Mouse (Mus musculus): ENCODE measurements around the gene Gaa.
"Not testable (repeated sequence)": the region's sequence is repeated elsewhere in the genome, so short reads cannot be mapped to it uniquely, and the experiment has no call there.

Gene Gaa

GRCm38 (mm10) chr11:119267768-119268556 lies at the start of gene Gaa:
Gaa (plus strand) TSS chr11:119267887.
- DNase-seq (ENCODE audit: low spot score in 2 of 2): peak; percentile 87 to 96

GRCm38 (mm10) chr11:119219816-119220465 lies 47.7 kb upstream of the Gaa start:
- no peak for DNase-seq (ENCODE audit: low spot score in 2 of 2)

DNA sequence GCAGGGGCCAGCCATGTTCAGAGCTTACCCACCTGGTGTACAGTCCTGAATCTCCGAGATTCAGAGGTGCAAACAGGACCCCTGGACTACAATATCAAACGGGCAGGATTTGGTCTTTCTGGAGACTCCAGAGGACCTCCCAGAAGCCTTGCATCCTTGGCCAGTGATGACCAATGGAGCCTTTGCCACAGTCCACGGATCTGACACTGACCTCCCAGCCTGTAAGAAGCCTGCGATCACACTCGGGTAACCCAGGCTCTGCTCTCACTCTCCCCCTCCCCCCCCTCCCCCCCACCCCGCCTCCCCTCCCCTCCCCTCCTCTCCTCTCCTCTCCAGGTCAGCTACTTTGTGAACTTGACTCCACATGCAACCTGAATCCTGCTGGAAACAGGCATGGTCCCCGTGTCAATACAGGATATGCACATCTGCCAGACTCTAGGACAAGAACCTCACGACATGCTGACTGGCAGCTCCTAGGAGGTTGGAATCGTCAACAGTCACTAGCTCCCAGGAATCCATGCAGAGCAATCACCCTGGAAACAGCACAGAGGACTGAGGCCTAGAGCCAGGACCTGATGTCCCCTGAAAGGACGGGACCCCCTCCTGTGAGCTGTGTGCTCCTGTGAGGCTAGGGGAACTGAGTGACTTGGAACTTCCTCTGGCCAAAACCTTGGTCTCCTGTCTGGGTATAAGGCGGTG lies 45.7 kb upstream of the Gaa start:
- DNase-seq (ENCODE audit: low spot score in 2 of 2): no peak

GRCm38 (mm10) chr11:119223124-119223890 lies 44.4 kb upstream of the Gaa start:
- DNase-seq (ENCODE audit: low spot score in 2 of 2): no peak

DNA sequence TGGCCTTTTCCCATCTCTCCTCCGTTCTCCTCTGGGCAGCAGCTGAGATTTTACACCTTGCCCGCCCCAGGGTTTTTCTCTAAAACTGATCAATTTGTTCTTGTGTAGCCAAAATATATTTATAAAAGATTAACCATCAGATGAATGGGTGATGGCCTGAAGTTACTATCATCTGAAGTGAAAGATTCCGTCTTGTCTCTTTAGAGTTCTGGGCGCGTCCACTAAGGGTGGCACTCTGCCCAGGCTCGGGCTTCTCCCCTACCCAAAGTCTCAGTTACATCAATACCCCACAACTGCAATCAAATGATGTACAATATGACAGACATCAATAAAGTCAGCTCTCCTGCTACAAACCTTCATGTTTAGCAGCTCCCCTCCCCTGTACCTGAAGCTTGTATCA lies 42.8 kb upstream of the Gaa start:
- no peak for DNase-seq (ENCODE audit: low spot score in 2 of 2)

DNA sequence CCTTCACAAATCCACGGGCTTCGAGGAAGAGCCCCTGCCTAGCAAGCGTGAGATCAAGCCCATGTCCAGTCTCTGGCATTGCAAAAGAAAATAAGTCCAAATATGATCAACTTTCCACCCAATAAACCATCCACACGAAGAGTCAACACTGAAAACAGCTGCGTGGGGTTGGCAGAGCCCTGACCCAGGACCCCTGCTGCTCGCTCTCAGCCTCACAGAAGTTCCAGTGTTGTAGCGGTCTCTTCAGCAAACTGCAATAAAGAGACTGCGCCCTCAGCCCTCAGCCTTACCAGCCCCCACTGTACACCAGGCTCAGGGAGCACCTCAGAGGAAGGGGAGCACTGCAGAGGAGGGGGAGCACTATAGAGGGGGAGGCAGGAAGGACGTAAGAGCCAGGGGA lies 42.1 kb upstream of the Gaa start:
- no peak for DNase-seq (ENCODE audit: low spot score in 2 of 2)

DNA sequence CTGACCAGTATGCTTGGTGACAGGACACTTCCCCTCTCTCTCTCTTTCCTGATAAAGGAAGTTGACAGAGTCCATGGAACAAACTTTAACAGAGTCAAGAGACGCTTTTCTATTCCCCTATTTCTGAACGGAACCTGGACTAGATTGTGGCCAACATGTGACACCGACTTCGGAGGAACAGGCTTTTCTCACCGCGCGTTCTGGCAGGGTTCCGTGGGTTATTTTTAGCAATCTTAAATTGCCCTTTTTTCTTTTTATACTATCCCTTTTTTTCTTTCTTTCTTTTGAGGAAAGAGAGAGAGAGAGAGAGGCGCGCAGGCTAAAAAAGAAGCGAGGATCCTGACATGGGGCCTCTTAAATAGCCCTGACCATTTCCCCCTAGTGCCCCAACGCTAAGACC lies 40.1 kb upstream of the Gaa start:
- DNase-seq (ENCODE audit: low spot score in 2 of 2): no peak

- DNase-seq (ENCODE audit: low spot score in 2 of 2): peak; percentile 64 to 70
Observed at GRCm38 (mm10) chr11:119228091-119228781, 39.5 kb upstream of the Gaa start, which contains the start of the genes Tbc1d16 and Ccdc40. Tbc1d16 (minus strand) TSS chr11:119228499. Ccdc40 (plus strand) TSS chr11:119228572.

- DNase-seq (ENCODE audit: low spot score in 2 of 2): peak; percentile 66 to 75
Observed at GRCm38 (mm10) chr11:119228846-119229626, 38.7 kb upstream of the Gaa start.

GRCm38 (mm10) chr11:119234770-119235169 lies 32.9 kb upstream of the Gaa start:
- DNase-seq (ENCODE audit: low spot score in 2 of 2): no peak

GRCm38 (mm10) chr11:119235596-119235995 lies 32.1 kb upstream of the Gaa start:
- no peak for DNase-seq (ENCODE audit: low spot score in 2 of 2)

- DNase-seq (ENCODE audit: low spot score in 2 of 2): no peak
Observed at GRCm38 (mm10) chr11:119236354-119236753, 31.3 kb upstream of the Gaa start.

GRCm38 (mm10) chr11:119237007-119237406 lies 30.7 kb upstream of the Gaa start:
- no peak for DNase-seq (ENCODE audit: low spot score in 2 of 2)

GRCm38 (mm10) chr11:119237568-119238304 lies 30.0 kb upstream of the Gaa start:
- no peak for DNase-seq (ENCODE audit: low spot score in 2 of 2)

- no peak for DNase-seq (ENCODE audit: low spot score in 2 of 2)
Observed at GRCm38 (mm10) chr11:119238305-119238721, 29.4 kb upstream of the Gaa start.

- no peak for DNase-seq (ENCODE audit: low spot score in 2 of 2)
Observed at GRCm38 (mm10) chr11:119239480-119239879, 28.2 kb upstream of the Gaa start.

DNA sequence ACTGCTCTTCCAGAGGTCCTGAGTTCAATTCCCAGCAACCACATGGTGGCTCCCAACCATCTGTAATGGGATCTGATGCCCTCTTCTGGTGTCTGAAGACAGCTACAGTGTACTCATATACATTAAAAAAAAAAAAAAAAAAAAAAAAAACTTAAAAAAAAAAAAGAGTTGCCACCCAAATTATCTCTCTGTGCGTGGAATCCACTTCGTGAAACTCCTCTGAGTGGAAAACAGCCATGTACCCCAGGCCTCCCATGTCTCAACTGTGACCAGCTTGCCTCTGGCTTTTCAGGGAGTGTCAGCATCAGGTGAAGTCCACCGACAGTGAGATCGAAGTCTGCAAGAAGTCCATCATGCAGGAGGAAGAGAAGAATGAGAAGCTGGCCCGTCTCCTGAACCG lies 22.1 kb upstream of the Gaa start:
- not testable (repeated sequence) for DNase-seq (ENCODE audit: low spot score in 2 of 2)

GRCm38 (mm10) chr11:119249011-119249410 lies 18.7 kb upstream of the Gaa start:
- DNase-seq (ENCODE audit: low spot score in 2 of 2): no peak

- DNase-seq (ENCODE audit: low spot score in 2 of 2): no peak
Observed at GRCm38 (mm10) chr11:119250998-119251397, 16.7 kb upstream of the Gaa start.

Data from urinary bladder, postnatal 4 days (tissue).